10 mouse cellular contexts compared by ENCODE assay signal in genomic region chrX:136761103-136762074, GRCm38 (mm10). TPM values are rescaled to one million over a fixed set of nuclear protein-coding genes. Genes with fewer than 3 reads are reported as not detected.
DNase-seq lines count a peak whose midpoint lies in the region; ATAC-seq and TF ChIP-seq lines count a peak whose summit lies in the region.
"Had no signal": no experiment of that assay in that cellular context is flagged by ENCODE, and none has a peak within 500 bp of the region (broad histone marks: within the 10 kb centered on the region; RNA-seq: fewer than 3 reads in every experiment).

No protein-coding gene starts in this region.

- no peak for ATAC-seq in lung, embryonic 14.5 days (ENCODE audit: insufficient read depth)
- ATAC-seq in megakaryocyte-erythroid progenitor cell, adult 5-6 weeks (replicated peaks; ENCODE audit: low FRiP score, low TSS enrichment, poor library complexity, severe bottlenecking): peak; percentile 87

- no peaks in the 10 kb centered on the region for H3K9me3 ChIP-seq in lung, embryonic 14.5 days (ENCODE audit: low read depth, low read length)
- H3K9me3 ChIP-seq: heart, embryonic 13.5 days had no signal

- no peak overlapping the region for H3K4me2 ChIP-seq in lung, embryonic 14.5 days
- H3K4me2 ChIP-seq: heart, embryonic 13.5 days had no signal

- H3K27me3 ChIP-seq in lung, embryonic 14.5 days (ENCODE audit: insufficient read depth, low read length): no peaks in the 10 kb centered on the region
- H3K27me3 ChIP-seq: heart, embryonic 13.5 days had no signal

- 69% methylated on average over 11 of the region's 11 CpGs for WGBS in lung, embryonic 14.5 days

- no peak overlapping the region for H3K27ac ChIP-seq in lung, embryonic 14.5 days (ENCODE audit: low read depth)
- H3K27ac ChIP-seq: heart, embryonic 13.5 days had no signal

- no peak overlapping the region for H3K4me3 ChIP-seq in lung, embryonic 14.5 days (ENCODE audit: low read depth, low read length)
- H3K4me3 ChIP-seq: heart, embryonic 13.5 days had no signal

- H3K9ac ChIP-seq in lung, embryonic 14.5 days: no peak overlapping the region
- H3K9ac ChIP-seq: heart, embryonic 13.5 days had no signal

- H3K4me1 ChIP-seq in lung, embryonic 14.5 days (ENCODE audit: insufficient read depth): no peaks in the 10 kb centered on the region
- H3K4me1 ChIP-seq: heart, embryonic 13.5 days had no signal

- no peaks in the 10 kb centered on the region for H3K36me3 ChIP-seq in lung, embryonic 14.5 days (ENCODE audit: insufficient read depth)

- peak; percentile 28 for TF ChIP-seq CTCF in lung, embryonic 14.5 days (IDR thresholded peaks at IDR 0.05; ENCODE audit: low read depth)

- DNase-seq in cerebellum, adult 9-10 months: peak; percentile 50
- no peak for DNase-seq in cerebellum, adult 9-11 months
- peak; percentile 76 for DNase-seq in lung, embryonic 14.5 days
- no peak for DNase-seq in lung, postnatal 14 days
- DNase-seq in embryo, embryonic 10 days (ENCODE audit: low spot score): peak; percentile 42
- DNase-seq in testis, postnatal 10 days (ENCODE audit: low spot score): no peak
- DNase-seq in layer of hippocampus, postnatal 36 days: no peak

RNA-seq across cellular contexts. Expression of gene Morf4l2, which starts 17.9 kb away (rescaled TPM):
- 572 and 614 TPM in 2 replicates for polyA plus RNA-seq in lung, embryonic 14.5 days (2014; fragmentation: Nextera tagmentation; extraction: Ambion mirVana)
- total RNA-seq in megakaryocyte-erythroid progenitor cell, adult 5-6 weeks (2014; fragmentation: Nextera tagmentation): 244 and 291 TPM in 2 replicates
- total RNA-seq in megakaryocyte-erythroid progenitor cell, adult 5-6 weeks (2017): 999 and 1,143 TPM in 2 replicates
- total RNA-seq in layer of hippocampus, postnatal 36 days (2021): 100 to 1,000 TPM; 404 to 419 TPM

RNA-seq across cellular contexts. Expression of gene Glra4, which starts 18.6 kb away (rescaled TPM):
- polyA plus RNA-seq in lung, embryonic 14.5 days (2014; fragmentation: Nextera tagmentation; extraction: Ambion mirVana): 0.13 TPM in 1 of 2 replicates, not detected in the other
- not detected in 2 replicates for total RNA-seq in megakaryocyte-erythroid progenitor cell, adult 5-6 weeks (2014; fragmentation: Nextera tagmentation)
- total RNA-seq in megakaryocyte-erythroid progenitor cell, adult 5-6 weeks (2017): not detected in 2 replicates
- total RNA-seq in layer of hippocampus, postnatal 36 days (2021): under 1 TPM in 1 of 2 experiments, not detected in 1; 0.25 TPM
- total RNA-seq: ES-E14 had no signal

RNA-seq across cellular contexts. Expression of gene Tceal1, which starts 53.6 kb away (rescaled TPM):
- polyA plus RNA-seq in lung, embryonic 14.5 days (2014; fragmentation: Nextera tagmentation; extraction: Ambion mirVana): 10.3 and 10.4 TPM in 2 replicates
- total RNA-seq in megakaryocyte-erythroid progenitor cell, adult 5-6 weeks (2014; fragmentation: Nextera tagmentation): 0.42 and 2.9 TPM in 2 replicates
- 3.7 and 6.7 TPM in 2 replicates for total RNA-seq in megakaryocyte-erythroid progenitor cell, adult 5-6 weeks (2017)
- 10 to 100 TPM; 14.4 to 15.5 TPM for total RNA-seq in layer of hippocampus, postnatal 36 days (2021)

Comparison
In these comparisons a context has a peak if more than half of its experiments do, and no peak if none do; other contexts are left out.
1. DNase-seq: peak in cerebellum, adult 9-10 months (single experiment), lung, embryonic 14.5 days (single experiment) and embryo, embryonic 10 days (single experiment); none in cerebellum, adult 9-11 months (single experiment), lung, postnatal 14 days (single experiment), testis, postnatal 10 days (single experiment) and layer of hippocampus, postnatal 36 days (0 of 2).